Mouse (Mus musculus) skeletal muscle tissue, adult 2 months (tissue): ENCODE measurements around the gene Kcnip1.

ENCODE experiments used
- DNase-seq: peaks from one replicate; pipeline ENCODE4 v3.0.0-alpha.2; 2012; ENCODE audit warnings: low read depth, low spot score

The Kcnip1 gene

DNA sequence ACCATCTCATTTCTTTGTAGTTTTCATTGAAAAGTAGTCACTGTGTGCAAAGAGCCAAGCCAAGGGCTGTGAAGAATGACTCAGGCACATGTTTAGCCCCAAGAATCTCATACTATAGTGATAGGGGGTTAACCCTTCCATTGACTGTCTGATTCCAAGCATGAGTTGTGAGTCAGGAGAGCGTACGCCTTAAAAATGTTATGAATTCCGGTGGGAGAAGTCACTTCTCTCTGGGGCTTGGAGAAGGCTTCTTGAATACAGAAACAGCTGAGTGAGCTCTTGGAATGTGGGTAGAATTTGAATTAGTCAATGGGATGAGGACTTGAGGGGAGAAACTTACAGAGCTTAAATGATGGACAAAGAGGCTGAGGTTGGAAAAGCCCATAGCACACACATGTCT, 153.9 kb downstream of the Kcnip1 start:
- no peak for DNase-seq

DNA sequence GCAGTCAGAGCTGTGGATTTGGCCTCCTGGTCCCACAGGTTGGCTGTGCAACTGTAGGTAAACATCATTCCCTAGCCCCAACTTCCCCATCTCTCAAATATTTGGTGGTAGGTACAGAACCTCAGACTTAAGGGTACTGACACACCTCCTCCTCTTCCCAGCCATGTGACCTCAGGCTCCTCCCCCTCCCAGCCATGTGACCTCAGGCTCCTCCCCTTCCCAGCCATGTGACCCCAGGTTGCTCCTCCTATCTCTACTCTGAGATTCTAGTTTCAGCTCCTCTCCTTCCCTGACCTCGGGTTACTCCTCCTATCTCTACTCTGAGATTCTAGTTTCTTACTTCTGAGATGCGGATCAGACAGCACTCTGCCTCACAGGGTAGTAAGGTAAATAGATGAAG, 163.2 kb downstream of the Kcnip1 start:
- no peak for DNase-seq

DNA sequence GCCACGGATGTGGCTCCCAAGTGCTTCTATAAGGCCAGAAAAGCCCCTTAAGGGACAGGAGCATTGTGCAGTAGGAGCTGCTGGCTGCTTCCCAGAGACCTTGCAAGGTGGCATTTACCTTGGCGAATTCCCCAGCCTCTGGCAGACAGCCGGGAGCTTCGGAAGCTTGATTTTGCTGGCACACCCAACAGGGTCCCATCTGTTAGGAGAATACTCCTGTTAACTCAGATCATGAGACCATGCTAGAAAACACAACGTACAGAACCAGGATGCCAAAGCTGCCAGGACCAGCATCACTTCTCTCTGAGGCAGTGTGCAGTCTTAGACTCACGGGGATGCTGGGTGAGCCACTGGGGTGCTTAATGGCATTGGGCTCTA, 165.1 kb downstream of the Kcnip1 start:
- no peak for DNase-seq

DNA sequence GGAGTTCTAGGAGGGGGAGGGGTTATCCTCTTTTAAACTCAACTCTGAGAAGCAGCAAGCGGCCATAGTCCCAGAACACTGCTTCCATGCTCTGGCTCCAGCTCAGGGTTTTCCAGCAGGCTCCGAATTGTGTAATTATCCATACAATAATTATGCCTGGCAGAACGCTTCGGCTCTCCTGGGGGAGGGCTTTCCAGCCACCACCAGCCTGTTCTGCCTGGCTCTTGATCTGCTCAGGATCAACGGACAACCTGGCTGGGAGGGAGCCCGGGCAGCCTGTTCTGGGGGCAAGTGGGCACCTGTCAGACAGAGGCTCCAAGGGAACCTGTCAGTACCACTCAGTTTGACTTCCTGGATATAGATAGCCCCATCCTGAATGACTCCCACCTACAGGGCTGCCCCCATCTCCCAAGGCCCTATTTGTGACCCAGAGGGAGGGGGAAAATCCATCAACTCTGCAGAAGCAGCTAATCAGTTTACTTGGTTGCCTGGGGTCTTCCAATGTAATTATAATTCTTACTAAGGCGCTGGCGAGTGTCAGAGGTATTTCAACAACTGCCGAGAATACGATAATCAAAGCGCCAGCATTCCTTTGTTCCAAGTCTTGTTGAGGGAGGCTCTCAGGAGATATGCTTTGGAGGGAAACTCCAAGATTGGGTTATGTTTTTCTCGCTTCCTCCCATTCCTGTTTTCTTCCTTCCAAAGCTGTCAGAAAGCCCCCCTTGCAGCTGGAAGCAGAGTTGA, 165.7 kb downstream of the Kcnip1 start:
- DNase-seq = no peak

DNA sequence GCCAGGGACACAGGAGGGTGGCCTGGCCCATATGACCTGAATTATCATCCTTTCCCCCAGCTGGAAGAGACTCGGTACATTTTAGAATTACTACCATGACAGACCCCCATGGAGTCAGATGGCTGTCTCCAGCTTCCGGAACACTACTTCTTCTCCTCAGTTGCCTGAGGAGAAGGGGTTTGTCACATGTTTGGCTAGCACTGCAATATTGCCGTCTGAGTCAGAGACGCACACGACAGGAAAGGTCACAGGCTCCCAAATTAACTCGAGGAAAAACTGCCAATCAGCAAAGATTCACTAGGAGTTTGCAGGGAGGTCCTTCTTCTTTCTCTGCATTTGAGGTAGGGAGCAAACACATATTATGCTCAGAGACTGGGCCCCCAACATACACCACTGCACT, 168.2 kb downstream of the Kcnip1 start:
- DNase-seq = no peak

DNA sequence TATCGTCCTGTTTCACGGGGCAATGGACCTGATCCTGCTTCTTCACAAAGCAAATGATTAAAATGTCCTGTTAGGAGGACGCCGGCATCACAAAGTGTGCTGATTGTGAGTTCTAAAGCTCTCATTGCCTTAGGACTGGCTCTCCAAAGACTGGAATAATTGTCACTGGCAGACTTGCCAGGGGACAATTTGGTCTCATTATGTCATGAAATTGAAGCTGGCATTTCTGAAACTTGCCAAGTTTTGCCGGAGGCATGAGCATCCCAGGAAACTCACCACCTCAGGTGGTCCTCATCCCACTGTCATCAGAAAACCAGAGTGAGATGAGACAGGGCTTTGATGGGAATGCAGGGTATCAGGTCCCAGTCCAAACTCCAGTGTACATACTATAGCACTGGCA, 171.6 kb downstream of the Kcnip1 start:
- DNase-seq = no peak

DNA sequence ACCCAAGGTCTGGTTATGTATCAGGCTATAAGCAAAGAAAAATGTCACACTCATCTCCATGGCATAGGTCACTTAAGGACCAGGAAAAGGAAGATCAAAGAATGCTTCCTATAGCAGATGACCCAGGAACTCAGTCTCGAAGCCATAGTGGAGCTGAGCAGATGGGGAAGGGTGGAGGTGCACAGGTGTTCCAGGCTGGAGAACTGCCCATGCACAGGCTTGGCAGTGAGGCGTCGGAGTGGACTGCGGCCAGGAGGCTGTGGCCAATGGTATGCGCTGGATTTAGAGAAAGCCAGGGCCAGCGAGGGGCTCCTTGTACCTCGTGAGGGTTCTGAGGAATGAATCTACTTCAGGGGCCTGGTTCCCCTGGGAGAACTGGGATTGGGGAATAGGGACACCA, 172.1 kb downstream of the Kcnip1 start:
- DNase-seq = no peak

DNA sequence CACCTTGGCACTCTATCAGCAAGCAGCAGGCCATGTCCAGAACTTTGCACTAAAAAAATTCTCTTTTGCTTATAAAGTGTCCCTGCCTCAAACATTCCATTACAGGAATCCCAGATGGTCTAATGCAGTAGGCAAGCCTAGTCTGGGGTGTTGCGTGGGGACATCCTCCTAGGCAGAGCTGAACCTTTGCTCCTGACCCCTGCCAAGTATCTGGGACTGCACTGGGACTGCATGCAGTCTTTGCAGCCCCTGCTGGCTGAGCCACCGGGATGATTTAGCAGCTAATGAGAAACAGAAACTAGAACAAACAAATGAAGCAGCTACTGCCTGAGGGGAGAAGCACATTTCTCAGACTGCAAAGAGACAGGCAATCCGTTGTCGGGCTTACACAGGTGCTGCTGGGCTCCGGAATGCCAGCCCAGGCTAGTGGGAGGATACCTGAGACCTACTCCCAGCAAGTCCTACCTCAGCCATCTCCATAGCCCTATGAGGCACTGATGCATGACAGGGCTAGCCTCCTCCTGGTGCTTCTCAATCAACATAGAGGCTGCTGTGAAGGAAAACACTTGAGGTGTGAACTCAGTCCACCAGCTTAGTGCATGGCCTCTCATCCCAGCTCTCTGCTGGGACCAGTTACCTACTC, 174.0 kb downstream of the Kcnip1 start:
- no peak for DNase-seq

DNA sequence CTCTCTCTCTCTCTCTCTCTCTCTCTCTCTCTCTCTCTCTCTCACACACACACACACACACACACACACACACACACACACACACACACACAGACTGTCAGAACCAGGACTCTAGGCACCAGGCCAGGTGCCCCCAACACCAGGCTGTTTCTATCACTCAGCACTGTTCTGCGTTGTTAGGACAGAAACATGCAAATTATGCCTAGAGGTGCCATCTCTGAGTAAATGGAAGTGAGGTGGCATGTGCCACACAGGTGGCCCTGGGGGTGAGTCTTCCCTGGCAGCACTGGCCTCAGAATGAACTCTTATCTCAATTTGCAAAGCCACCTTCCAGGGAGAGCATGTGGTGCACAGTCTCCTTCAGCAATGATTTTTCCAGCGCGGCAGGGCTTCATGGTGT, 176.9 kb downstream of the Kcnip1 start:
- DNase-seq = no peak

DNA sequence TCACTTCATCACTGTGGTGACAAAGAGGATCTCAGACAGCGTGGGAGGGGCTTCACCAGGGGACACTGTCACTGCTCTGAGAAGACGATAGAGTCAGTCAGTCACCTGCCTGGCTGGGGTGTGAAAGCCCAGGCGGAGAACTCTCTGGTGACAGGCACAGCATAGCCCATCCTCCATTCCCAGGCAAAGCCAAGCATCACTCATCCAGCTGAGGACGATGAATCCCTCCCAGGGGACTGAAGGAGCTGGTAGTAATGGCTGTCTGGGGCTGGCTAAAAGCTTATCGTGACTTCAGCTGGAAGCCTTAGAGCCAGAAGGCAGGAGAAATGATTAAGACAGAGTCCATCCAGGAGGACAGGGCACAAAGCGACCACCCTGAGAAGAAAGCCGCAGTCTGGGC, 182.8 kb downstream of the Kcnip1 start:
- DNase-seq = no peak

DNA sequence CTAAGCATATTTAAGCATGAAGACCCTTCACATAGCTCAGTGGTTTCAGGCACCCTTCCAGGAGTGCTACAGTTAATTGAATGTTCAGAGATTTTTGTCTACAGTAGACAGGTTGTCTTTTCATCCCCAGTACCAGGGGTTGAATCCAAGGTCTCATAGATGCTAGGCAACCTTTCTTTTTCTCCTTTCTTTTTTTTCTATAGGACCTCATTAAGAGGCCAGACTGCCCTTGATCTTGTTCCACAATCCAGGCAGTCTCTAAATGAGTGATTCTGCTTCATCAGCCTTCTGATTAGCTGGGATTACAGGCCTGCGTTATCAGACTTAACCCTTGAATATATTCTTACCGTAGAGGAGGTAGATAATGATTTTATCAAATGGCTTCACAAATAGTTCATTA, 189.9 kb downstream of the Kcnip1 start:
- DNase-seq = no peak

DNA sequence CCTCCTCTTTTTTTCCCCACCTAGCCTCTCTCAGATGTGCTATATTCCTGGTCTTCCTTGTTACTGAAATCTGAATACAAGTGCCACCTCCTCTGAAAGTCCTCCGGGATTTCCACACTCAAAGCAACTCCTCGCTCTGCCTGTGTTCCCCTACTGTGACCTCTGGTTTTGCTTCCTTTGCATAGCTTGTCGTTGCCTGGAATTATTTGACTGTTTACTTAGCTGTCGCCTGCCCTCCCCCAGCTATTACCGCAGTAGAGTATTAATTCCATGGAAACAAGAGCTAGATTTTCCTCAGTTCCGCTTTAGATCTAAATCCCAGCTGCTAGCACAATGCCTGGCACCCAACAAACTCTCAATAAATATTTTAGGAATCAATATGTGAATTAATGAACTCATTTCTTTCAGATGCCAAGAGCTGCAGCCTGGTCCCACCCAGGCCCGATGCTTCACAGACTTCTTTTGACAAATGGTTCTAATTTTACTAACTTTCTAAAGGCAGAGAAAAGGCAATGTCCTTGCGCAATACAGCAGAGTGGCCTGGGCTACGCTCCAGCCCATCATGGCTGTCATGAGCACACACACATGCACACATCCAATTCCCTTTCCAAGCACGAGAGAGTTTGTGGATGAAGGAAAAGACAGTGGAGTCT, 192.4 kb downstream of the Kcnip1 start:
- DNase-seq = peak; percentile 36

DNA sequence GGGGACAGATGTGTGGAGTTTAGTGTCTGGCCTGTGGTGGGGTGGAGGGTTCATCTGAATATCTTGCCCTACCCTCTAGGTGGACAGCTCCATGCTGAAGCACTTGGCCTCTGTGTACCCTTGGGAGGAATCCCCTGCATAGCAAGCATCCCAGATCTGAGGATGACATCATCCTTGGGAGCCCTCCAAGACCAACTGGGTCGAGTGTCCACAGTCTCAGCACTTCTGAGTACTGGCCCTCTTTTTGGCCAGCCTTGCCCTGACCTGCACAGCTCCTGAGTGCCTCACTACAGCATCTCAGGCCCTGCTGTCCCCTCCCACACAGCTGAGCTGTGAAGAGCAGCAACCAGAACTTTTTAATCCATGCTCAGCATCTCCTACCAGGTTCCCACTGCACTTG, 193.0 kb downstream of the Kcnip1 start:
- DNase-seq = peak; percentile 16

DNA sequence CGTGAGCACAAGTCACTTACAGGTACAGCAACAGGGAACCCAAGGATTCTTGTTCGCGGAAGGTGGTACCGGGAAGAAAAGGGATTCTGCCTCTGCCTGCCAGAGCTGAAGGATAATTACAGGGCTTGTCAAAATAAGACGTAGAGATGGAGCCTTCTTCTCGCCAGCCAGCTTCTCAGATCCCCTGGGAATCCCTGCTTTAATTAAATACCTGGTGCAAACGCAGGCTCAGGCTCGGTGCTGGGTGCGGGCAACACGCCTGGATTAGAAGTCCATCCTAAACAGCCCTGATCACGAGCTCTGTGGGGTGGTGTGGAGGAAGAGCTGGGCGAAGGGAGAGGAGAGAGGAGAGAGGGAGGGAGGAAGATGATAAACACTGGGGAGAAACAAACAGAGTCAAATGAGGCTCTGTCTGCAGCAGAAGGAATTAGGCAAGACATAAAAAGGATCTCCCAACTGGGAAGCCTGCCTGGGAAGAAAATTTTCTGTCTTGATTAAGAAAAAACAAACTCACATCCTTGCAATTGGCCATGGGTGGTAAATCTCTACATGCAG, 194.8 kb downstream of the Kcnip1 start:
- no peak for DNase-seq

DNA sequence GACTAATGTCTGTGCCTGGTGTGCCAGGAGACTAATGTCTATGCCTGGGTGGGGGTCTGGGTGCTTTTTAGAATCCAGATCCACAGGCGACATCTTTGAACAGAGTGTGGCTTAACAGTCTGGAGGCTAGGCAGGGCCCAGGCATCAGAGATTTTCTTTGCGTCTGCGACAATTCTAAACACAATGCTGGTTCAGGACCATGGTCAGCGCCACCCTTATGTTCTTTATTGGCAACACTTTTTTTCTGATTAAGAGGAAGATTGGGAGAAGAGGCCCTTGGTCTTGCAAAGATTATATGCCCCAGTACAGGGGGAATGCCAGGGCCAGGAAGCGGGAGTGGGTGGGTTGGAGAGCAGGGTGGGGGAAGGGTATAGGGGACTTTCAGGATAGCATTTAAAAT, 205.6 kb downstream of the Kcnip1 start:
- DNase-seq = no peak

DNA sequence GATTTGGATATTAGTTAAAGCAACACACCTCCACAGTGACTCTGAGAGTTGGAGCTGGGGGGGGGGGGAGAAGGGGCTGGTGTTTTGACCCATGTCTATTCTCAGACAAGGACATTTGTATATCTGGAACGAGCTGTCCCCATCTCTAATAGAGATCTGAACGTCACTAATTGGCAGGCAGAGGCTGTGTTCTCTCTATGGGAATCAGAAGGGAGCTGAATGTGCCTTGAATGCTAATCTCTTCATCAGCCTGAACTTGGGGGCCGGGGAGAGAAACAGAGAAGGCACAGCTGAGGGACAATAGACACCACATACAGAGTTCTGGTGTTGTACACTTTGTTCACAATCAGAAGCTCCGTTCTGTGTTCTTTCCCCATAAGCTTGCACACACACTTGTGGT, 206.4 kb downstream of the Kcnip1 start:
- DNase-seq = no peak

DNA sequence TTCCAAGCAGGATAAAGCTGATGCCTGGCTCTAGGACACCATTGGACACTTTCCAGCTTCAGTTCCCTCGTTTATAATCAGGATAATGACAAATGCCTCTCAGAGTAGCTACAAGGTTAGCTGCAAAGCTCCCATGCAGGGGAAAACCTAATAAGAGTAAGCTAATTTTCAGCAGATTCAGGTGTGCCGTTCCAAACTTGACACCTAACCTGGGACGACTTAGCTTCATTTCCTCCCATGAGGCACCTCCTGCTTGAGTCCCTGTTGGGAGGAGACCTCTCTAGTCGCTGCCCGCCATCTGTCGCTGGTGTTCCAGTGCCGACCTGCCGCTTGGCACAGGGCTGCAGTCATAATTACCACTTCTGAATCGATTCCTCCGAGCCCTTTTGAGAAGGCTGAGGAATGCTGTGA, 211.4 kb downstream of the Kcnip1 start:
- no peak for DNase-seq

DNA sequence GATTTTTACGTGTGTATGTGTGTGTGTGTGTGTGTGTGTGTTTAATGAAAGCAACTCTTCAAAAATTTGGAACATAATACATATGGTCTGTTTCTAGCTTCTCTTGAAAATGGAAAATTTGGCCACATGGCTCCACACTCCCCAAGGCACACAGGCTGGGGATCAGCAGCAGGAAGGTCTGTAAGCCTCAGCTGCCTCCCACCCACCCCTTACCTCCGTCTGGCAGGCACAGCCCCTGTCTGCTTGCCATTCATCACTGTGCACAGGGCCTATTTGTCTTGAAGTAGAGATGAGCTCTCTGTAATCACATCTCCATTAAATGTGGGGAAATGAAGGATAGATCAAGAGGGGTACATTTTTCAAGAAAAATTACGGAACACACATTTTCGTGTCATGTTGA, 212.7 kb downstream of the Kcnip1 start:
- no peak for DNase-seq

DNA sequence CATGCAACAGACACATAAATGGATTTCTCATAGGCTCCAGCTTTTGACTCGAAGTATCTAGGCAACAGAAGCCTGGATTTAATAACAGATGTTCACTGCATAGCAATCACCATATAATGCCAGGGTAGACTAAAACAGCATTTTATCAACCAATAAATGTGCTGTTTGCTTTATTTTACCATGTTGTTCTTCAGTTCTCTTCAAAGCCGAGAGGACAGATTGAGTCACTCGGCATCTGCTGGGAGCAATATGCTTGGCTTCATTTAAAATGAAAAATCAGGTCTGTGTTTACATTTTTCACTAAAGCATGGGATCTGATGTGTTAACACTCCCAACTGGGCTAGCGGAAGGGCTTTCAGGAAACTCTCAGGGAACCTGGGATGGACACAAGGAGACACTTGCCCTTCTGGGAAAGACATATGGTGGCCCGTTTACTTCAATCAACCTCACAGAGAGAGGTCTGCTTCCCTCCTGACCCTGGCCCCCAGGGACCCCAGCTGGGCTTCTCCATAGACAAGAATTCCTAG, 220.3 kb downstream of the Kcnip1 start:
- DNase-seq = no peak

DNA sequence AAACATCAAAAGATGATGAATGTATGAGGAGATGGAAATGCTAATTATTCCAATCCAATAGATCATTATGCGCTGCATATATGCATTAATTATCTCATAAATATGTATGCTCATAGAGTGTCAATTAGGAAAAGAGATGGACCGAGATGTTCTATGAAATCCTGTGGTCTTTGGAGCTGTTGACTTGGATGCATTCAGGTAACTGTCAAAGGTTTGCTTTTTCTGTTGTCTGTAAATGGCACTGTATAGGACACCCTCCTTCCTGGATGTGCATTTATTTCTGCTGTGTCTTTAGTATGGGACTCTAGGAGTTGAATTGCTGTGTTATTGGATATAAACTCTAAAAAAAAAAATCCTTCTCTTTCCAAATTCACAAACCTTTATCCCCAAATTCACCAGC, 220.9 kb downstream of the Kcnip1 start:
- DNase-seq = no peak

DNA sequence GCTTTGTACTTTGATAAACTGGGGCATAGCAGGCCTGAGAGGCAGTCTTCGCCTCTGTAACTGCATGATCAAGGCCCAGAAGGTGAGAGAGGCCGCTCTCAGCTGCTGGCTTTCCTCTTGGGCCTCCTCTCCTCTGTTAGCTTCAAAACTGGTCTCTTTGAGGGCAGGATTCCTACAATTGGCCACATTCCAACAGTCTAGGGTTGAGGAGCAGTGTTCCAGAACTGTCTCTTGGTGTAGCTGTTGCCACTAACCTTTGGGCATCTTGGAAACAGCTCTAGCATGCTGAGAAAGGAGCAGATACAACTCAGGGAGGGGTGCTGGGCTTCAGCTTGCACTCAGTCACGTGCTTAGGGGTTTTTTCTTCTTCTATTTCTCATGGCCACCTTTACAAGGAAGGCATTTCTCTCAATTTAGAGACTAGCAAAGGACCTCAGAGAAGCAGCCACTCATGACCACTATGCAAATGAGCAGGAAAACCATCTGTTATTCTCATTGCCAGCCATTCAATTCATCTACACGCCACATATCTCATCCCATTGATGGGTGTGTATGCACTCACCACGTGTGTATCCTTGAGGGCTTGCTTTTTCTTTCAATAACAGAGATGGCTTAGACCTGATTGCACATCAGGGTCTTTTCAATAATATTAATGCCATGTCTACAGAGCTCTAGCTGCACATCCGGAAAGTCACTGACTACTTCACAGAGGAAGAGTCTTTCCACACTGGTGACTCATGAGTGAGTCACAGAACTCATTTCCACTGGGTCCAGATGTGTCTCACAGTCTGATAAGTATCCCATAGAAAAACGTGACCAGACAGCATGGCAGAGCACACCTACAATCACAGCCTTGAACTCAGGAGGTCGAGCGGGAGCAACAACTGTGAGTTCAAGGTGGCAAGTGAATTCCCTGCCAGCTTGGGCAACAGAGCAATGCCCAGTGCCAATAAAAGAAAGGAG, 225.7 kb downstream of the Kcnip1 start:
- DNase-seq = no peak
